Comparison of ENCODE assay signal across 16 mouse cellular contexts in the genomic region with DNA sequence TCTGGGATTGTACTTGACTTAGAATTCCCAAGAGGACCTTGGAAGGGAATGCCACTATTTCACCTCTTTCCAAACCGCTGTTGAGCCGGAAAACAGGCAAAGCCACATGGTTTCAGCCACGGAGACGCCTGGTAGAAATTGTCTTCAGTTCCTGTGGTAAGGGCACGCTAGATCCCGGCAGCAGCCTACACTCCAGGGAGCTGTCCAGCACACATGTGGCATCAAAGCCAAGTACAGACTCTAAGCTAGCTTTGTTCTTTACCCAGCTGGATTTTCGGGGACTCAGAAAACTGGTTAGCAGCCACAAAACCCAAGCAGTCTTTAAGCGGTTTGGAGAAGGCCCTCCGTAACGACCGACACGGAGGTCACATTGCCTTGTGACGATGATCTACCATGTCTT.
A peak's percentile ranks its signal among the peaks of the same experiment; 100 is the strongest.
DNase-seq lines count a peak whose midpoint lies in the region; ATAC-seq and TF ChIP-seq lines count a peak whose summit lies in the region.
"Had no signal": no experiment of that assay in that cellular context is flagged by ENCODE, and none has a peak within 500 bp of the region (broad histone marks: within the 10 kb centered on the region; RNA-seq: fewer than 3 reads in every experiment).

No protein-coding gene starts in this region.

- TF ChIP-seq POLR2A in limb, embryonic 14.5 days (IDR thresholded peaks at IDR 0.05; ENCODE audit: borderline replicate concordance, extremely low read depth, insufficient read depth, insufficient read length), result no peak

- DNase-seq in heart, adult 11 months, result peak; percentile 80
- DNase-seq in heart, adult 18-20 months, result no peak
- DNase-seq in lung, postnatal 10 days, result peak; percentile 31
- DNase-seq in lung, postnatal 25 days (ENCODE audit: low spot score), result no peak
- DNase-seq in ZHBTc4 (ENCODE audit: low read depth, low spot score), result peak; percentile 46
- peak; percentile 31 for DNase-seq in limb, embryonic 14.5 days (ENCODE audit: low spot score)
- DNase-seq in gastrocnemius, postnatal 10 days, result no peak
- no peak for DNase-seq in layer of hippocampus, adult 9-10 months (ENCODE audit: low spot score)
- DNase-seq: B cell, adult 2 months; layer of hippocampus, postnatal 36 days; right cerebral cortex, postnatal 25 days; thymus, postnatal 25 days had no signal

- no peak overlapping the region for H3K9ac ChIP-seq in limb, embryonic 14.5 days (ENCODE audit: low read depth, low read length, severe bottlenecking)
- H3K9ac ChIP-seq: hindbrain, embryonic 15.5 days; limb, embryonic 13.5 days; lung, embryonic 15.5 days had no signal

- peaks cover 10% of the 10 kb centered on the region for H3K4me1 ChIP-seq in limb, embryonic 14.5 days (ENCODE audit: control insufficient read depth, insufficient read depth, low read length)

- no peak for ATAC-seq in limb, embryonic 14.5 days (ENCODE audit: low FRiP score, low read depth)

- no peaks in the 10 kb centered on the region for H3K9me3 ChIP-seq in limb, embryonic 14.5 days (ENCODE audit: control insufficient read depth, low read length)
- H3K9me3 ChIP-seq: G1E; hindbrain, embryonic 15.5 days; limb, embryonic 13.5 days; lung, embryonic 15.5 days had no signal

- no peak overlapping the region for H3K4me3 ChIP-seq in limb, embryonic 14.5 days (replicated peaks; ENCODE audit: low read length)
- H3K4me3 ChIP-seq: hindbrain, embryonic 15.5 days; limb, embryonic 13.5 days; lung, embryonic 15.5 days had no signal

- no peaks in the 10 kb centered on the region for H3K27me3 ChIP-seq in limb, embryonic 14.5 days (ENCODE audit: control insufficient read depth, insufficient read depth, low read length)
- H3K27me3 ChIP-seq: hindbrain, embryonic 15.5 days; lung, embryonic 15.5 days had no signal

- WGBS in limb, embryonic 14.5 days, result 54% methylated on average over 13 of the region's 13 CpGs

- no peak overlapping the region for H3K4me2 ChIP-seq in limb, embryonic 14.5 days (replicated peaks; ENCODE audit: low read depth, low read length, severe bottlenecking)
- H3K4me2 ChIP-seq: hindbrain, embryonic 15.5 days; limb, embryonic 13.5 days; lung, embryonic 15.5 days had no signal

- H3K36me3 ChIP-seq in limb, embryonic 14.5 days (ENCODE audit: control insufficient read depth, insufficient read depth, low read length), result no peaks in the 10 kb centered on the region
- H3K36me3 ChIP-seq: G1E; hindbrain, embryonic 15.5 days; limb, embryonic 13.5 days; lung, embryonic 15.5 days had no signal

- no peak overlapping the region for H3K27ac ChIP-seq in limb, embryonic 14.5 days (replicated peaks; ENCODE audit: low read depth, low read length)
- H3K27ac ChIP-seq: hindbrain, embryonic 15.5 days; limb, embryonic 13.5 days; lung, embryonic 15.5 days had no signal

Comparison
In these comparisons a context has a peak if more than half of its experiments do, and no peak if none do; other contexts are left out.
1. DNase-seq: peak in heart, adult 11 months (single experiment), lung, postnatal 10 days (single experiment), ZHBTc4 (single experiment) and limb, embryonic 14.5 days (single experiment); none in heart, adult 18-20 months (0 of 2), lung, postnatal 25 days (single experiment), gastrocnemius, postnatal 10 days (single experiment) and layer of hippocampus, adult 9-10 months (single experiment).